Mouse (Mus musculus) ES-Bruce4 (cell line): ENCODE results near the gene Olfr1402.

ENCODE experiments used
- EP300 ChIP-seq: IDR thresholded peaks from 2 replicates; pipeline ENCODE4 v1.6.1; 2011; ENCODE audit warnings: low read depth, low read length; ENCODE audit not compliant: insufficient read depth
- POLR2A ChIP-seq: IDR thresholded peaks from one replicate; pipeline ENCODE4 v1.8.1; 2011; ENCODE audit warnings: low read length; ENCODE audit not compliant: insufficient read depth

GRCm38 (mm10) chr3:97393079-97393478 is 28.7 kb downstream of the Olfr1402 start:
- no peak for TF ChIP-seq POLR2A
- TF ChIP-seq EP300 = no peak
